Mouse (Mus musculus) CH12.LX (cell line): Measurements from ENCODE around the gene Grtp1.

Experiments
- CHD2 ChIP-seq: IDR thresholded peaks from 2 replicates; pipeline ENCODE4 v1.6.1; 2011; ENCODE audit warnings: low read length, improper control_type of control experiment
- CTCF ChIP-seq, 2 experiments: IDR thresholded peaks in 1 of 2; conservative IDR thresholded peaks in 1 of 2; 2 replicates each; pipeline ENCODE4 v1.5.1; 2011 to 2012; ENCODE audit warnings: low read depth in 2 of 2, low read length in 2 of 2, improper control_type of control experiment in 1 of 2, inconsistent platforms in 1 of 2, mild to moderate bottlenecking in 1 of 2, moderate library complexity in 1 of 2
- ELF1 ChIP-seq: IDR thresholded peaks from 2 replicates; pipeline ENCODE4 v1.6.1; 2014; ENCODE audit warnings: low read depth, mild to moderate bottlenecking, inconsistent platforms, low read length, improper control_type of control experiment
- HCFC1 ChIP-seq: IDR thresholded peaks from 2 replicates; pipeline ENCODE4 v1.6.1; 2012; ENCODE audit warnings: low read depth, mild to moderate bottlenecking, inconsistent platforms, low read length, improper control_type of control experiment
- POLR2A ChIP-seq: IDR thresholded peaks from 2 replicates; pipeline ENCODE4 v1.6.1; 2011; ENCODE audit warnings: low read depth, mild to moderate bottlenecking, improper control_type of control experiment, low read length
- TBP ChIP-seq: conservative IDR thresholded peaks from 2 replicates; pipeline ENCODE4 v1.6.1; 2011; ENCODE audit warnings: low read depth, low read length, improper control_type of control experiment
- TCF12 ChIP-seq: IDR thresholded peaks from 2 replicates; pipeline ENCODE4 v1.6.1; 2014; ENCODE audit warnings: low read depth, mild to moderate bottlenecking, inconsistent platforms, low read length, improper control_type of control experiment
- ZC3H11A ChIP-seq: IDR thresholded peaks from 2 replicates; pipeline ENCODE4 v1.6.1; 2012; ENCODE audit warnings: low read depth, mild to moderate bottlenecking, inconsistent platforms, low read length, improper control_type of control experiment
- ZMIZ1 ChIP-seq: IDR thresholded peaks from 2 replicates; pipeline ENCODE4 v1.6.1; 2012; ENCODE audit warnings: low read depth, mild to moderate bottlenecking, inconsistent platforms, low read length, improper control_type of control experiment

GRCm38 (mm10) chr8:13205311-13205710 is 4.9 kb upstream of the Grtp1 start:
- TF ChIP-seq POLR2A (no peak), CTCF (conservative IDR thresholded peaks at IDR 0.05 in 1 of 2, IDR thresholded peaks at IDR 0.05 in 1 of 2; ENCODE audit: low read depth in 2 of 2, low read length in 2 of 2) (no peak), TCF12 (no peak), ZC3H11A (no peak), HCFC1 (no peak), ZMIZ1 (no peak), ELF1 (no peak), TBP (no peak), CHD2 (no peak)
